Mouse (Mus musculus): Measurements from ENCODE around the gene Cd320. TPM values are rescaled to one million over a fixed set of nuclear protein-coding genes. Genes with fewer than 3 reads are reported as not detected.

Cd320 gene
- polyA plus RNA-seq, 1 experiment from 2014 or later = 111 TPM

Small RNA genes within 50 kb of the gene (microRNA-seq; reads per million reads assigned to microRNA genes)
- gene Gm27740 = not detected

Other genes with a start within 250 kb of the Cd320 start
- gene Zfp414, start 214.0 kb upstream of the Cd320 start, polyA plus RNA-seq (2014; fragmentation: Nextera tagmentation; extraction: Ambion mirVana) = 73.1 and 82.9 TPM in 2 replicates
- gene Pram1, start 205.0 kb upstream of the Cd320 start, polyA plus RNA-seq (2014; fragmentation: Nextera tagmentation; extraction: Ambion mirVana) = 0.66 and 0.81 TPM in 2 replicates
- gene Hnrnpm, start 156.2 kb upstream of the Cd320 start, polyA plus RNA-seq (2014; fragmentation: Nextera tagmentation; extraction: Ambion mirVana) = 375 and 422 TPM in 2 replicates
- 31.2 and 46.1 TPM in 2 replicates for gene March2, start 124.4 kb upstream of the Cd320 start, polyA plus RNA-seq (2014; fragmentation: Nextera tagmentation; extraction: Ambion mirVana)
- 217 and 269 TPM in 2 replicates for gene Rab11b, start 82.6 kb upstream of the Cd320 start, polyA plus RNA-seq (2014; fragmentation: Nextera tagmentation; extraction: Ambion mirVana)
- gene Angptl4, start 61.3 kb upstream of the Cd320 start, polyA plus RNA-seq (2014; fragmentation: Nextera tagmentation; extraction: Ambion mirVana) = 18.4 and 19.4 TPM in 2 replicates
- 49.9 and 52.1 TPM in 2 replicates for gene Kank3, start 32.6 kb upstream of the Cd320 start, polyA plus RNA-seq (2014; fragmentation: Nextera tagmentation; extraction: Ambion mirVana)
- gene Rps28, start 18.5 kb upstream of the Cd320 start, polyA plus RNA-seq (2014; fragmentation: Nextera tagmentation; extraction: Ambion mirVana) = 1,210 and 1,489 TPM in 2 replicates
- 504 and 675 TPM in 2 replicates for gene Ndufa7, start 18.5 kb upstream of the Cd320 start, polyA plus RNA-seq (2014; fragmentation: Nextera tagmentation; extraction: Ambion mirVana)
- not detected in 2 replicates for gene Gm7029, start 30.7 kb downstream of the Cd320 start, polyA plus RNA-seq (2014; fragmentation: Nextera tagmentation; extraction: Ambion mirVana)
- 6.2 and 20.8 TPM in 2 replicates for gene Kifc1, start 47.6 kb downstream of the Cd320 start, polyA plus RNA-seq (2014; fragmentation: Nextera tagmentation; extraction: Ambion mirVana)
- gene Platr17, start 62.0 kb downstream of the Cd320 start, polyA plus RNA-seq (2014; fragmentation: Nextera tagmentation; extraction: Ambion mirVana) = not detected in 2 replicates
- 31.9 and 50.8 TPM in 2 replicates for gene Daxx, start 66.3 kb downstream of the Cd320 start, polyA plus RNA-seq (2014; fragmentation: Nextera tagmentation; extraction: Ambion mirVana)
- 17.4 and 24.6 TPM in 2 replicates for gene Tapbp, start 72.8 kb downstream of the Cd320 start, polyA plus RNA-seq (2014; fragmentation: Nextera tagmentation; extraction: Ambion mirVana)
- gene Zbtb22, start 72.8 kb downstream of the Cd320 start, polyA plus RNA-seq (2014; fragmentation: Nextera tagmentation; extraction: Ambion mirVana) = 11.1 TPM in 2 replicates
- 26.3 and 28.2 TPM in 2 replicates for gene Rgl2, start 86.5 kb downstream of the Cd320 start, polyA plus RNA-seq (2014; fragmentation: Nextera tagmentation; extraction: Ambion mirVana)
- 169 and 211 TPM in 2 replicates for gene Pfdn6, start 97.3 kb downstream of the Cd320 start, polyA plus RNA-seq (2014; fragmentation: Nextera tagmentation; extraction: Ambion mirVana)
- 26.5 and 37.8 TPM in 2 replicates for gene Wdr46, start 97.6 kb downstream of the Cd320 start, polyA plus RNA-seq (2014; fragmentation: Nextera tagmentation; extraction: Ambion mirVana)
- 2.8 and 3.3 TPM in 2 replicates for gene B3galt4, start 108.4 kb downstream of the Cd320 start, polyA plus RNA-seq (2014; fragmentation: Nextera tagmentation; extraction: Ambion mirVana)
- 24.9 and 40.8 TPM in 2 replicates for gene Vps52, start 112.7 kb downstream of the Cd320 start, polyA plus RNA-seq (2014; fragmentation: Nextera tagmentation; extraction: Ambion mirVana)
- 2,014 and 2,736 TPM in 2 replicates for gene Rps18, start 112.9 kb downstream of the Cd320 start, polyA plus RNA-seq (2014; fragmentation: Nextera tagmentation; extraction: Ambion mirVana)
- gene H2-K1, start 157.3 kb downstream of the Cd320 start, polyA plus RNA-seq (2014; fragmentation: Nextera tagmentation; extraction: Ambion mirVana) = 11.2 and 18.8 TPM in 2 replicates
- 5.5 and 12.4 TPM in 2 replicates for gene Ring1, start 181.6 kb downstream of the Cd320 start, polyA plus RNA-seq (2014; fragmentation: Nextera tagmentation; extraction: Ambion mirVana)
- gene H2-Ke6, start 185.0 kb downstream of the Cd320 start, polyA plus RNA-seq (2014; fragmentation: Nextera tagmentation; extraction: Ambion mirVana) = 46.0 and 53.0 TPM in 2 replicates
- 70.3 and 86.0 TPM in 2 replicates for gene Slc39a7, start 188.6 kb downstream of the Cd320 start, polyA plus RNA-seq (2014; fragmentation: Nextera tagmentation; extraction: Ambion mirVana)
- 22.2 and 28.0 TPM in 2 replicates for gene Rxrb, start 188.7 kb downstream of the Cd320 start, polyA plus RNA-seq (2014; fragmentation: Nextera tagmentation; extraction: Ambion mirVana)
- gene Col11a2, start 196.3 kb downstream of the Cd320 start, polyA plus RNA-seq (2014; fragmentation: Nextera tagmentation; extraction: Ambion mirVana) = 1.9 and 2.1 TPM in 2 replicates
- gene H2-Oa, start 249.2 kb downstream of the Cd320 start, polyA plus RNA-seq (2014; fragmentation: Nextera tagmentation; extraction: Ambion mirVana) = 0.51 and 0.76 TPM in 2 replicates

Data from kidney, embryonic 14.5 days (tissue).